Mouse (Mus musculus) monocyte, adult 2 months (primary cell): ENCODE measurements around the gene Vps35l.
A peak's percentile ranks its signal among the peaks of the same experiment; 100 is the strongest.

ENCODE experiments used
- DNase-seq, 2 experiments: peaks; one replicate each; pipeline ENCODE4 v3.0.0; 2022; ENCODE audit warnings: low spot score in 2 of 2, low read depth in 1 of 2

The Vps35l gene

DNA sequence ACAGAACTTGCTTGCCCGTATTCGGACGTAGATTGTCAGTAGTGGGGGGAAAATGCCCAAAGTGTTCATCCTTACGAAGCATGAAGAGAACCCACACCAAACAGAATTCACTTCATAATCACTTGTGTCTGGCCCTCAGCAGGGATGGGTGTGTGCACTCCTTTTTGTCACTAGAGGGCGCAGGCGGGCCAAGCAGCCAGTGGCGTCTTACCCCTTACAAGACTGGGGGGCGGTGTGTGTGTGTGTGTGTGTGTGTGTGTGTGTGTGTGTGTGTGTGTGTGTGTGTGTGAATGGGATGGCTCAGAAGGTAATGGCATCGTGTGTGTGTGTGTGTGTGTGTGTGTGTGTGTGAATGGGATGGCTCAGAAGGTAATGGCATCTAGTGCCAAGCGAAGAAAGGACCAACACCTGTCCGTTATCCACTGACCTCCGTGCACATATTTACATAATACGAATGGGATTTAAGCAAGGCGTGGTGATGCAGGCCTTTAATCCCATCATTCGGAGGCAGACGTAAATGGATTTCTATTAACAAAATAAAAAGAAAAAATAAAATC is at the start of gene Vps35l:
Gene Vps35l (plus strand): TSS at position 252 of the 557 bp plus-strand sequence.
- DNase-seq = peak in 1 of 2 experiments; percentile 64

DNA sequence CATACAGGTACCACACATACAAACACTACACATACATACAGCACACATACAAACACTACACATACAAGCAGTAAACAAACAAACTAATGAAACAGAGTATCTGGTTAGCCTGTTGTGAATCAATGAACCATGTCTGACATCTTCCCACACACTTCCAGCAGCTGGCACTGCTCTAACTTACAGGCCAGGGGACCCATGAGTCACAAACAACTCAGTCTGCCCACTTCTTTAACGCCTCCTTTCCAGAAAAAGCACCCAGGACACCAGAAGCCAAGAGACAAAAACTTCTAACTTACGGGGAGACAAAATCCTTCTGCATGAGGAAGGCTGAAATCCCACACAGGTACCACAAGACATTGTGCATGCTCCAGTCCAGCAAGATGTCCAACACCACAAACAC is 48.7 kb upstream of the Vps35l start:
- no peak for DNase-seq

DNA sequence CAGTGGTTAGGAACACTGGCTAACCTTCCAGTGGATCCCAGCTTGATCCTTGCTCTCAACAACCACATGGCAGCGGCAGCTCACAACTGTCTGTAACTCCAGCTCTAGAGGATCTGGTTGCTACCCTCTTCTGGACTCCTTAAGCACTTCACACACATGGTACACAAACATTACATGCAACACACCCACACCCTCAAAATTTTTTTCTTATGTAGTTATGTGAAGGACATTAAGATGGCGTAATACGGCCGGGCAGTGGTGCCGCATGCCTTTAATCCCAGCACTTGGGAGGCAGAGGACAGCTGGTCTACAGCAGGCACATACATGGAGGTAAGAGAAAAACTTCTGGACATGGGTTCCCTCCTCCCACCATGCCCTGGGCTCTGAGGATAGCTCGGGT is 43.9 kb upstream of the Vps35l start:
- DNase-seq = no peak

DNA sequence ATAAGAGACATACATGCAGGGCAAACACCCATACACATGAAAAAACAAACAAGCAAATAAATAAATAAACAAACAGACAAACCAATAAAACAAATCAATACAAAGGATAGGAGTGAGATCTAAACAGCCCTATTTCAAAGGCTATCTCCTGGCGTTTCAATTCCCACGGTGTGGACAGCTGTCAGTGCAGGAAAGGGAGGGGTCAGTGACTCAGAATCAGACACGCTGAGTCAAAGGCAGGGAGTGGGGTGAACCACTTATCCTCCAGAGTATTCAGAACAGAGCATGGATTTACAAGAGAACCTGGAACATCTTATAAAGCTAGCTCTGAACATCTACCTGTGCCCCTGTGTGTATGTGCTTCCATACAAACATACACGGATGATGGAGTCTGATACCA is 42.9 kb upstream of the Vps35l start:
- DNase-seq = no peak

DNA sequence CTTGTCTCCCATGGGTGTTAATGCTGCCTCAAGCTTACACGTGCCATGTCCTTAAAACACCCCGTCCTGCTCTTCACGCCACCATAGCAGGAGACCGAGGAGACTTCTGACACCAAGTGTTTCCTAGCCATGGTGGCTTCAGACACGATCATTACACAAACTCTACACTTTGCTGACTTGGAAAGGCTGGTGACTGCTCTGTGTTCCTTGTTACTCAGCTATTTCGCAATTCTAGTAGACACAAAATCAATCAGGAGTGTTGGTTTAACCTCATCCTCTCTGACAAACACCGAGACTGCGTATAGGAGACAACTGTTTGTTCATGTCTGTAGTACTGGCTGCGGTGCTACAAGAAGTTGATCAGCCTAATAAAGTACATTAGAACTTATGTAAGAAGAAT is 41.1 kb upstream of the Vps35l start:
- DNase-seq = no peak

DNA sequence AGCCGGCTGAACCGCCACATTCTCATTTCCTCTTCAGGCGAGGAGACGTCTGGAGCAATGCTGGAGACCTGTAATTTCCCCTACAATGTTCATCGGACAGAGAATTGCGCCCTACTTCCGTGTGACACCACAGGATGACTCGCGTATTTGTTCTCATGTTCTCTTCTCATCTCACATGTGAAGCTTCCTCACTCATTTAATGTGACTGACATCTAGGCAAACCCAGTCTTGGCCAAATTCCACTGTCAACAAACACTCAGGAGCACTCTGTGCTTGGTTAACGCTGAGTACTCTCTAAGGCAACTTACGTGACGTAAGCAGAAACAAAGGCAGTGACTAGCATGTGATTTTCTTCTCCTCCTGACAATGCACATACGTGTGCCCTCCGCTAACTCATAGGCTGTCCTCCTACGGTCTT is 36.9 kb upstream of the Vps35l start:
- DNase-seq = peak; percentile 60 to 73

DNA sequence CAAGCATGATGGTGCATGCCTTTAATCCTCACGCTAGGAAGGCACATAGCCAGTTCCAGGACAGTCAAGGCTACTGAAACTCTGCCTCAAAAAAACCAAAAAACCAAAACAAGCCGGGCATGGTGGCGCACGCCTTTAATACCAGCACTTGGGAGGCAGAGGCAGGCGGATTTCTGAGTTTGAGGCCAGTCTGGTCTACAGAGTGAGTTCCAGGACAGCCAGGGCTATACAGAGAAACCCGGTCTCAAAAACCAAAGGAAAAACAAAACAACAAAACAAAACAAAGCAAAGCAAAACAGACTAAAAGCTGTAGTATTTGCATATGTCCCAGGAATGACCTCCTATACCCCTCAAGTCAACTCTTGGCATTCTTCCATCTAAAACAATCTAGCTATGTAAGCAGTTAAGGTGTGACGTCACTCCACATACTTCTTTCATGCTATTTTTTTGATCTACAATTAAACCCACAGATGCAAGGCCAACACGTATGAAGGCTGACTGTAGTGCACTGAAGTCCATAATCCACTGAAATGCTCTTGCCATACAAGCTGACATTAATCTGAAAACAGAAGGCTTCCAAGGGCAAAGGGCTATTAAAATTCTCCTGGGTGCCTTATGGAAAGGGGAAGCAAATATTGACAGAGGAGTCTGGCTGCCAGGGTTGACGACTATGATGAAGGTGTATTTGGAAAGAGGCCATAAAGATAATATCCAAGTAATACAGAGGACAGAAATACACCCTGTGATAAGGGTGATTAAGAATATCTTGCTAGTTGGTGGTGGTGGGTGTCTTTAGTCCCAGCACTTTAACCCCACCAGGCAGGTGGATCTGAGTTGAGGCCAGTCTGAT is 35.8 kb upstream of the Vps35l start:
- no peak for DNase-seq

DNA sequence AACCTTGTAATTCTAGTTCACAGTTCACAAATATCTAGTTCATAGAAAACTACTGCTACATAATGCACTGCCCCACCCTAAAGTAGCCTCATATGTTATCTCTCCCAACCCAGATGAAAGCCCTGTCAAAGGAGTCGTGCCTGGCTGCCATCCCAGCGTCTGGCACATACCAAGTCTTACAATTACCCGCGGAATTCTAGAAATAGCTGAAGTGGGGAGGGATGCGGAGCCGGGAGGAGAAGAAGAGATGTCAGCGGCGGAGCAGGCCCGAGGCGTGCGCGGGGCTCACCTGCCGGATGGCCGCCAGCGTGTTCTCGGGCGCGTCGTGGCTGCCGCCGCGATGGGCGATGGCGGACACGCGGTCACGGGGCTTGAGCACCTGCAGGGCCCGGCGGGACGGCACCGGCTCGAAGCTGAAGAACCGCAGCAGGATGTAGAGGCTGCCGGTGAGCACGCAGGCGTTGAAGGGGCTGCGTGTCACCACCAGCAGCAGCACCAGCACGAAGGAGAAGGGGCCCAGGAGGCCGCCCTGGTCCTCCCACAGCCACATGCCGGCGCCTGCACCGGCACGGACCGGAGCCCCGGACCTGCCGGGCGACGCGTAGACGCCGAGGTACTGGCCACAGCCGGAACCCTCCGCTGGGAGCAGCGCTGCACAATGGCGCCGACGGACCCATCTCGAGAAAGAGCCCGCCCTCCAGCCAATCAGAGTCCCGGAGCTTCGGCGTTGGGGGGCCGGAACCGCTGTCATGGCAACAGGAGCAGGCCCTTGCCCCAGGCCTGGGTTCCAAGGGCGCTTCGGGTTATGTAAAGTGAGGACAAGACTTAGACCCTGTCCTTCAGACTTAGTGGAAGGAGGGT is 34.7 kb upstream of the Vps35l start, which contains the start of gene Gde1:
Gene Gde1 (minus strand): TSS at position 678 of the 861 bp plus-strand sequence.
- DNase-seq = peak; percentile 52 to 69

DNA sequence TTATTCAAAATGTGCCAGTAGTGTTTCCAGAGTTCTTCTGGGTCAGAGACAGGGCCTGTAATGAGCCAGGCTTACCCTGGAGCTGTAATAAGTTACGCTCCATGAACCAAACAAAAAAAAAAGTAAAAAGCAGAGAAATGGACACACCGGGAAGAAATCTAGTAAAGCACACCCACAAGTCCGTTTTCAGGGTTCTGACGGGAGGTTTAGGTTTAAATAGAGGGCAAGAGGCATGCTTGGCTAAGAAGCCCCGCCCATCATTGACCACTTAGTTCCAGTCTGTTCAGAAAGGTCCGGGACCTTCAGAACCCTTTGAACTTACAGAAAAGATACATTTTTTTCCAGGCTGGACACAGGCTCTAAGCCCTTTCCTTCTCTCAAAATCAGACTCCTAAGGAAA is 34.0 kb upstream of the Vps35l start:
- no peak for DNase-seq

DNA sequence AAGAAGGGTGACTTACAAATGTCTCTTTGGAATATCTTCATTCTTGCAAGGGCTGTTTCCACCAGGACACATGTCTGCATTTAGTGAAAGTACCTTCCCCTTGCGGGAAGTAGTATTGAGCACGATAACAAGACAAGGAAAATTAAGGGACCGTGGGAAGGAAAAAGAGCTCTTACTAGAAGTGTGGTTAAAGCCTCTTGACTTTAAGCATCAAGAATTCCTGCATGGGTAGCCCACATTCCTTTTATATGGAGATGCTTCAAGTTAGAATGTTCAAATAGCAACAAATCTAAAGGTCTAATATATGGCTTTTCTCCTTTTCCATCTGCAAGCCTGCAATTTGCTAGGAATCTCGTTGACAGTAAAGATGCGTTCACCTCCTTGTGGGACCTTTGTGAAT is 33.5 kb upstream of the Vps35l start:
- no peak for DNase-seq

DNA sequence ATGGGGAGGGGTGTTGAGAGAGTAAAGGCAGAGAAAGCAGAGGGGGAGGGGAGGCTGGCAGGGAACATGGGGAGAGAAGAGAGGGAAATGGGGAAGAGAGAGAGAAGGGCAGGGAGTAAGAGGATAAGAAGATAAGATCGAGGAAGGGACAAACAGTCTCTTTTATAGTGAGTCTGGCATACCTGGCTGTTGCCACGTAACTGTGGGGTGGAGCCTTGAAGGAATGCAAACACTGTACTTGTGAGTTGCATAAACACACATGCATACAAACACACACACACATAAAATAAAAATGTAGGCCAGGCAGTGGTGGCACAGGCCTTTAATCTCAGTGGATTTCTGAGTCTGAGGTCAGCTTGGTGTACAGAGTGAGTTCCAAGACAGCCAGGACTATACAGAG is 32.8 kb upstream of the Vps35l start:
- no peak for DNase-seq

DNA sequence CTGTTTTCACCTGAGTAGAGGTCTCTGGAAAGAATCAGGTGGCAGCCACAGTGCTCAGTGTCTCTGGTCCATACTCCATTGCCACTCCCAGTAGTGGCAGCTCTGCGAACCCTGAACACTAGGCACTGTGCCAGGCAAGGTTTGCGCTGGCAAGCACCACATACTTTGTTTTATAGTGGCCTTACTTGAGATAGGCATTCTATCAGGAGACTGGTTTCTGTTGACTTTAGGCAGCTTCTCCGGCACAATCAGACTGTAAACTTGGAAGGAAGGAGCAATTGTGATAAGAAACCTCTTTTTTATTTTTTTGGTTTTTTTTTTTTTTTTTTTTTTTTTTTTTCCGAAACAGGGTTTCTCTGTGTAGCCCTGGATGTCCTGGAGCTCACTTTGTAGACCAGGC is 32.0 kb upstream of the Vps35l start:
- DNase-seq = no peak

DNA sequence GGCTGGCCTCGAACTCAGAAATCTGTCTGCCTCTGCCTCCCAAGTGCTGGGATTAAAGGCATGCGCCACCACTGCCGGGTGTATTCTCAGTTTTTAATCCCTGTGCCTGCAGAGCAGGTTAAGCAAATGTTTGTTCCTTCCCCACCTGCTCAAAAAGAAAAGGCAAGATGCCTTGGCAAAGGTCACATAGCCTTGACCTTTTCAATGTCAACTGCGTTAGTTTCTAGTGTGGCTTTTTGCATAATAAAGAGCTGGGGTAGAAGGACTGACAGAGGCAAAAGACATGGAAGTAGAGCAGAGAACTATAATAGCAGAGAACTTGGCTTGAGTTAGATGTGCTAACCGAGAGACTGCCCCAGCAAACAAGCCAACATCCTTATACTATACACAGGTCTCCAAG is 29.2 kb upstream of the Vps35l start:
- DNase-seq = no peak

DNA sequence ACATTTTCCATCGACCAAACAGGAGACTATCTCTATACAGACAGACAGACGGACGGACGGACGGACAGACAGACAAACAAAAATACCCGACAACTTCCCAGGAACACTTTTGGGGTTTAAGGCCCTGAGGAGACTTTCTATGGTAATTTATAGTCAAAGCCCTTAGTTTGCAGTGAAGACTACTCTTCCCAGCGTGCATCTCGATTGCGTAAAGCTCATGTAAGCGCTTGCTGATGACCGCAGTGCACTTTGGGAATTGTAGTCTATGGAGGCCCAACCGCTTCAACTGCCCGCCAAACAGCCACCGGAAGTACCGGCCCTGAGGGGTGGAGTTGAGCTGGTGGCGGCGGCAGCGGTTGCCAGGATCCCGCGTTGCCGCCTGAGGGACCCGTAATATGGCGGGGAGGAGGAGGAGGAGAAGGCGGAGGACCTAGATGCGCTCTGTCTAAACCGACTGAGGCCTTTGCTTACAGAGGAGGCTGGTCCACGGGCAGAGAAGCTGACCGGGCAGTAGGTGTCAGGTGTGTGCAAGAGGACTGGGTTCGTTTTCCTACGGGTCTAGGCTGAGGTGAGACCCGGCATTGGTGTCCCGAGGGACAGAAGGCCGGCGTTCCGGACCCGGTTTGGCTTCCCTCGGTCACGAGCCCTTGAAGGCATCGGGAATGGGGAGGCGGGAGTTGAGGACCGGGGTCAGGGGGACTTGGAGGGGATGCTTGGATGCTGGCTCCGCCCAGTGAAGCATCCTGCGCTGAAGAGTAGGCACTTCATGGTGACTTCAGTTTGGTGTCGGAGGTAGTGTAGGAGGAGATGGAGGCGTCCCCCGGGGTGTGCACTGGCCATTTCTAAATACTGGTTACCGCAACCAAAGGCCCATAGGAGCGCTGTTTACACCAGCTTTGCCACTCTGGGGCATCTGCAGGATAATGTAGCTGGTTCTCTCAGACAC is 27.5 kb upstream of the Vps35l start, which contains the start of gene Ccp110:
Gene Ccp110 (plus strand): TSS at position 325 of the 946 bp plus-strand sequence.
- DNase-seq = peak; percentile 85 to 90

DNA sequence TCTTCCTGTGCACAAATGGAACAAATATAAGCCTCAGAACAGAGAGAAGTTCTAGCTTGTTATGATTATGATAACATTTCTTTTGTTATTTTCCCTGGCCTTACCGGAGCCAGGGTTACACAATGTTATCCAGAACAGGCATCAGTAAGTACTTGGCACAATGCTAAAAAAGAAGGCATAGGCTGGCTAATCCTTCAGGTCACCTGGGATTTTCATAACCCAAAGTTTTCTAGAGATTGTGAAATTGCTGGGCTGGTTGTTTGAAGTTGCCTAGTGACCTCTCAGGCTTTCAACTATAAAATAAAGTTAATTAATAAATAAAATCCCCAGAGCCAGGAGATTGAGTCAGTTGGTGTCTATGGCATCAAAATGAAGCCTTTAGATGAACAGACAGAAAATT is 25.2 kb upstream of the Vps35l start:
- no peak for DNase-seq

DNA sequence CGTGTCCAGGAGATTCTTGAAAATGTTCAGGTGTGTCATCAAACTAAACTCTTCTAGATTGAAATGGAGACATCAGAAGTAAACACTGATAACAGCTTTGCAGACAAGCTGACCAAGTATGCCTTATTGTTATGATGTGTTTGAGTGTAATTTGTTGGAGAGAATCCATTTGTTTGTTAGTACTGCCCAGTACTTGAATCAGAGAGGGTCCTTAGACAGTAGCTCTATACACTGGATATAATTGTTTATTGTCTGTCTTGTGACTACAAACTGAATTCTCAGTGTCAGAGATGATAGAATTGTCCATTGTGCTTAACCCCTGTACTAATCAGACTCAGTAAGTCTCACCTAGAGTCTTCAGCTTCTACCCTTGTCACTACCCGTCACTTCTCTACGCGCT is 22.0 kb upstream of the Vps35l start:
- no peak for DNase-seq

DNA sequence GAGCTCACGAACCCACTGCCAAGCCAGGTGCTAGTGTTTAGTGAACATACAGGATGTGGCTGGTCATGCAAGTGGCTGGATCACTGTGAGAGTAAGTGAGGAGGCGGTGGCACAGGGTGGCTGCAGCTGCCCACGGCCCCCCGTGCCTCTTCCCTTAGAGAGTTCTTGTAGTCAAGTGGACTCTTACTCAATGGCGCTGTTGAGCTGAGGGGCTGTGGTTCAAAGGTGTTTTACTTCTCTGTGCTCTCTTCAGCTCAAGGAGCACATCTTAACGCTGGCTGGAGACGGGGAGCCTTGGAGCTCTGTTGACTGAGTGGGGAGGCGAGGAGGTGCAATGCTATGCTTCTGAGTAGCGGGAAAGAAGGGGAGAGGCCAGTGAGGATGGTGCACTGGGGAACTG is 16.1 kb upstream of the Vps35l start:
- DNase-seq = no peak

DNA sequence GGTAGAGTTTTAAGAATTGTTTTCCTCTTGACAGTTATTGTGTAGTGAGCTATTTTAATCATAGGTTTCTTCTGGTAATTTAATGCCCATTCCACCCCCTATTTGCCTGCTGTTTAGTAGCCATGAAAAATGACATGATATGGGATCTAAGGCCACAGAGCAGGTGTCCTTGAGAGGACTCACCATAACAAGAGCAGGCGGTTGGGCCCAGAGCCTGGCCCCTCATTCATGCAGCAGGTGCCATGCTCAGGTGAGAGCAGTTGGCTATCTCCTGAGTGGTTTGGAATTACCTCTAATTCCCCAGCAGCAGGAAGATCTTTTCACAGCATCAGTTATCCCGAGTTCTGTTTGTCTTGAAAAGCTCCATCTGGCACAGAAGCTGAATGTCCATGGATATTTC is 14.6 kb upstream of the Vps35l start:
- DNase-seq = no peak

DNA sequence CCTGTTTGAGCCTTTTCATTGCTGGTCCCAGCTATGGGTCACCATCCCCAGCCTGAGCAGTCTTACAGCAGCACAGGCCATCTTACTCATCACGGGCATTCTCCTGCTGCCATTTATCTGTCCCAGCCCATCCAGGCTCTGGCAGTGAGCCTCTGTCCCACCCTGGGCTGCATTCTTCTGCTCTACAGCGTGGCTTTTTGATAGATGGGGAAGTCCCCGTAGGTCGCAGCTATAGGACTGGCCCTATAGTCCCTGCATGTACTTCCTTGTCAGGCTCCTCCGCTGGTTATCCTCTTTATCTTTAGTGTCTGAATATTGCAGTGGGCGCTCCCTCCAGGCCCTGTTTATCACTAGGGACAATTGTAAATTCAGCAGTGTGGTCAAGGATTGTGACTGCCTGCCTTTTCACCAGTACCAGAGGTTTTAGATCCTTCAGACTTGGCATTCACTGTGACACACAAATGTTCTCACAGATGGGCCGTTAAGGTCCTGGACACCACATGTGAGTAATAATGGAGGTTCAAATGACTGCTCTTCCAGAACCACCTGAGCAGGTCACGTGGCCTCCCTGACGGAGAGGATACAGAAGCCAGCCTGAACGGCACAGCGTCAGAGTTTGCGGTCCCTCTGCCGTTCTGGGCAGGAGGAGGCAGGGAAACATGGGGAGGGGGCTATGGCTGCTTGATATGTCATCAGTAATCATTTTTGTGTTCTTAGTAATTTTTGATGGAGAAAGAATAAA is 11.0 kb upstream of the Vps35l start:
- no peak for DNase-seq

DNA sequence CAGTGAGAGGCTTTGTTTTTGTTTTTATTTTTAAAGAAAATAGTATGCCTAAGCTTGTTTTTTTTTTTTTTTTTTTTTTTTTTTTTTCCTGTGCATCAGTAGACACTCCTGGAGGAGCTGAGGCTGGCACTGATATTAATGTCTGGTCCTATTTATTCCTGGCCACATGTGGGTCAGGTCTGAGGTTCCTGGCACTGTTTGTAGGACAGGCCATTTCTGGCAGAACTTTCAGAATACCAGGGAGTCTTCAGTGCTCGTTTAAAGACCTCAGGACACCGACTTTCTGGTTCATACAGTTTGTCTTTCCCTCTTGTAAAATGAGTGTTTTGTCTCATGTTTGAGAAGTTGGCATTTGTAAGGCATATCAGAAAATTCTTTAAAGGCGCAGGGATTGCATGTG is 8.2 kb upstream of the Vps35l start:
- no peak for DNase-seq
